Mouse (Mus musculus): Measurements from ENCODE around the gene Rbms1. TPM values are rescaled to one million over a fixed set of nuclear protein-coding genes. Genes with fewer than 3 reads are reported as not detected.

The Rbms1 gene
- total RNA-seq, 2 experiments from 2014 or later = 18.9 to 23.6 TPM

DNA sequence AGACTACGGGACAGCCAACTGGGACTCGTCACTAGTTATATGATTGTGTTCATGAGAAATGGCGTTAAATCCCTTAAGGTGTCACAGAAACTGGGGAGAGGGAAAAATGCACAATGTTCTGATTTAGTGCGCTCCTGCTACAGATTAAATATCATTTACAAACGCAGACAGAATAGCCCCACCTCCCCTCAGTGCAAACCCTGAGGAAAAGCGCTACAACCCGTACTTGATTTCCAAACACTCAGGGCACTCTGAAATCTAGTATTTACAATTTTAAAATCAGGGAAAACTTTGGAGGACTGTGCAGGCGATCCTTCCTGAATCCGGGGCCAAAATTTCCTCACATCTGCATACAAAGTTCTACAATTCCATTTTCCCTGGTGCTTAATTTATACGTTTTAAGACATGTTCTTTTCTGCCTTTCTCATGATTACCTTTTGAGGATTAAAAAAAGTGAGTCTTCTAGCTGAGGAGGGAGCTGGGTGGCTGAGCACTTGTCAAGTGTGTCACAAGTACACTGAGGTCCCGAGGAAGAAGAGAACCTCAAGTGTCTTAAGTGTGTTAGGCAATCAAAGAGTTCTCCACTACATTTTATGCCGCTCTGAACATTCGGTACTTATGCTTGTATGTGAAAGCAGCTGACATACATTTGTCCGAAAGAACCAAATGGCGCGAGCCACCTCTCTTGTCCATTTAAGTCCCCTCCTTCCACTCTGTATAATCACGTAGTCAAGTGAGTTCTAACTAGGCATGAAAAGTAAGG is 164.0 kb downstream of the Rbms1 start:
- intact Hi-C loops (cut with DNase I) = no loop called here
- DNase-seq (ENCODE audit: low spot score in 2 of 2) = no peak

DNA sequence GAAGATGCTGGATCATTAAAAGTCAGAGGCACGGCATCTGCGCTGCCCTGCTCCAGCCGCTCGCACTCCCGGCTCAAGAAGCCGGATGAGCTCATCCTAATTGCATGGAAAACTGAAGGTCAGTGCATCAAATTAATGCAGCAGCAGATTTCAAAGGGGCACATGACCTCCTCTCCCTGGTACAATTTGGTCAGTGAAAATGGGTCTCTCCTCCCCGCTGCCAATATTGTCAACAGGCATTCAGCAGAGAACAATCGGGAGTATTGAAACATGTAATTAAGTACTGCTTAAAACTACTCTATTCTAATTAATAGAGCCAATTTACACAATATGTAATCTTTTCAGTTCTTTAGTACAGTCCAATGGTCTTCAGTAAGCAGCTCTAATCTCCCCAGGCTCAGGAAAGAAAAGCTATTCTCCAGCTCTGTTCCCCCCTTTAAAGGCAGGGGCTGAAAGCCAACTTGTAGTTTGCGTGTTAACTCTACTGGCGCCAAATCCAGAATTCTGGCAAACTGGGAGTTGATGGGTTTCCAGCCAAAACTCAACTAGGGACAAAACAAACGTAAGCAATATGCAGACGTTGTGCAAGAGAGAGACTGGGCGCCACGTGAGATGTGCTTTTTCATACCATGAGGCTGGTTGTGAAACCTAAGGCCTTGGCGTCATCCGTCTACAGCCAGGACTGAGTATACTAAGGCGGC is 165.9 kb downstream of the Rbms1 start:
- intact Hi-C loops (cut with DNase I) = no loop called here
- no peak for DNase-seq (ENCODE audit: low spot score in 2 of 2)

- no peak for DNase-seq (ENCODE audit: low spot score in 2 of 2)
- intact Hi-C loops (cut with DNase I) = no loop called here
These were observed 166.4 kb downstream of the Rbms1 start for GRCm38 (mm10) chr2:60796616-60796968.

DNA sequence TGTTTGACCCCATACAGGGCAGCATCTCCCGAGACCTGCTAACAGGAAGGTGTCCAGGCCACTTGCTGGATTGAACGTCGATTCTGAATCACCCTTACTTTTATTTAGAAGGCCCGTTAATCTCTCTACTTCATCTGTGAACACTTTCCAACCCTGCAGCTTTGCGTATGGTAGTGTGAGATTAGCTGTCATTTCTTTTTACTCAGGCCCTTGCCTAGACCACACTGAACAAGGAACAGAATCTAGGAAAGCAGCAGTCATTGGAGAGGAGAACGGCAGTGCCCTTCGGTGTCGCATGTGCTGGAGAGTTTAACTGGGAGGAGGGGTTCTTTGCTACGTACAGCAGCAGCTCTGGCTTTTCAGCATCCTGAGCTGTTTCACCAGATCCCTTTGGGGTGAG is 167.1 kb downstream of the Rbms1 start:
- intact Hi-C loops (cut with DNase I) = no loop called here
- no peak for DNase-seq (ENCODE audit: low spot score in 2 of 2)

GRCm38 (mm10) chr2:60792506-60792905 is 170.5 kb downstream of the Rbms1 start:
- no peak for DNase-seq (ENCODE audit: low spot score in 2 of 2)
- intact Hi-C loops (cut with DNase I) = no loop called here

GRCm38 (mm10) chr2:60789126-60789525 is 173.9 kb downstream of the Rbms1 start:
- intact Hi-C loops (cut with DNase I) = no loop called here
- DNase-seq (ENCODE audit: low spot score in 2 of 2) = no peak

- DNase-seq (ENCODE audit: low spot score in 2 of 2) = no peak
- intact Hi-C loops (cut with DNase I) = no loop called here
These were observed 174.7 kb downstream of the Rbms1 start for GRCm38 (mm10) chr2:60788173-60788908.

GRCm38 (mm10) chr2:60787088-60787487 is 175.9 kb downstream of the Rbms1 start:
- DNase-seq (ENCODE audit: low spot score in 2 of 2) = no peak
- intact Hi-C loops (cut with DNase I) = no loop called here

DNA sequence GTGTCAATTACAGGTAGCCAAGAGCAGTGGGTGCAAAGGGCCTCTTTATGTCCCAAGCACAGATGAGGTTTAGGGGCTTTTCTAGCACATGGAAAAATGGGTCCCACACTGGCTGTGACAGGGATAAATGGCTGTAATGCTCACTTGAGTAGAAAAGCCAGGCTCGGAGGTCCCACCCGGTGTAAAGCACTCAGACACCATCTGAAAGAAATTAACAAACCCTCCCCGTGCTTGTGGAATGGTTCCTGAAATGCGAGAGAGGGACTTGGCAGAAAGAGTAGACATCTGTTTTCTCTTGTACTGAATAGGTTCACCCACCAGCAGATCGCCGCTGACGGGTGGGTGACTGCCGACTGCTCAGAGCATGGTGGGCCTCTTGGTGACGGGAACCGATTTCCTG is 176.7 kb downstream of the Rbms1 start:
- intact Hi-C loops (cut with DNase I) = no loop called here
- peak in 1 of 2 experiments; percentile 70 for DNase-seq (ENCODE audit: low spot score in 2 of 2)

- intact Hi-C loops (cut with DNase I) = no loop called here
- no peak for DNase-seq (ENCODE audit: low spot score in 2 of 2)
These were observed 188.5 kb downstream of the Rbms1 start for GRCm38 (mm10) chr2:60774501-60774900.

DNA sequence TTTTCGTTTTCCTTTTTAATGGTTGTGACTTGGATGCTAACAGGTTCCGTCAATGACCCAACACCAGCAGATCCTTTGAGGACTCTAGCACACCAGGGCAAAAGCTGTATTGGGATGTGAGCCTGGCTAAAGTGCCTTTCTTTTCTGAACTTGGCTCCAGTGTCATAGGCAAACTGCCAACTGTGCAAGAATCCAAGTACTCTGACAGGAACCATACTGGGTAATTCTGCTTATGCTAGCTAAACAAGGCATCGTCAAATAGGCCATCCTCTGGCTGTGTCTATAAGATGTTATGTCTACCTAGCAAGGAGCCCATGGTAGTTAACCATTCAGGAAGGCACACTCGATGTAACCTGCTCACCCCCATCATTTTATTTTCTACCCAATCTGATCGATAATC is 189.4 kb downstream of the Rbms1 start:
- intact Hi-C loops (cut with DNase I) = no loop called here

DNA sequence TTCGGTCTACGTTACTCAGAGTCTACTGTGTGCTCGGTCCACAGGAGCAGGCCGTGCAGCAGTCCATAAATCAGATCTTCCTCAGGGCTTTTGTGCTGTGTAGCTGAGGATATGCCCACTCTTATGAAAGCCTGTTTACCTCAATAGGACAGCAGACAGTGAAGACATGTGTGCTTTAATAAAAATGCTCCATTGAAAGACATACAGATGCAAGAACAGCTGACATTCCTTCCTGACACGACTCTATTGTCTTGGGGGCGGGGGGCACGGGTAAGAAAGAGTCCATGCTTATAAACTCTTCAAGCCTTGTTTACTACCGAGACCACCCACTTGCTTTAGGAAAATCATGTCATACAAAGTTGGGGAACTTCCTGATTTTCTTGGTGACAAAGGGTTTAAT is 196.6 kb downstream of the Rbms1 start:
- intact Hi-C loops (cut with DNase I) = no loop called here
- no peak for DNase-seq (ENCODE audit: low spot score in 2 of 2)

More for the DNA sequence above, 189.4 kb downstream of the Rbms1 start:
- DNase-seq (ENCODE audit: low spot score in 2 of 2) = no peak

GRCm38 (mm10) chr2:60756218-60756617 is 206.8 kb downstream of the Rbms1 start:
- no peak for DNase-seq (ENCODE audit: low spot score in 2 of 2)
- intact Hi-C loops (cut with DNase I) = no loop called here

DNA sequence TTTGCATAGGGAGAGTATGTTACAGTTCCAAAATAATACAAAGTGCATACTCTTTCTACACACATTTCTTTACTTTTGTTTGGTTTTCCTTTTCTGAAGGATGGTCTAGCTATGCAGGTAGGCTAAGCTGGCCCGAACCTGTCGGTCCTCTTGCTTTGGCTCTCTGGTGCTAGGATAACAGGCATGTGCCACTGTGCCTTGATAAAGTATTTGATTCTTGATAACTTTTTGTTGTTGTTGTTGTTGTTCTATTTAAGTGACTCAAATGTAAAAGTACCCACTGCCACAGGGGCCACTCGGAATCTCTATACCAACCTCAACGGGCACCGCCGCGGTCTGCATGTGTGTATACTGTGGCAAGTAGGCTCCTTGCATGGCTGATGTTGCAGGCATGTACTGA is 207.9 kb downstream of the Rbms1 start:
- intact Hi-C loops (cut with DNase I) = no loop called here
- no peak for DNase-seq (ENCODE audit: low spot score in 2 of 2)

DNA sequence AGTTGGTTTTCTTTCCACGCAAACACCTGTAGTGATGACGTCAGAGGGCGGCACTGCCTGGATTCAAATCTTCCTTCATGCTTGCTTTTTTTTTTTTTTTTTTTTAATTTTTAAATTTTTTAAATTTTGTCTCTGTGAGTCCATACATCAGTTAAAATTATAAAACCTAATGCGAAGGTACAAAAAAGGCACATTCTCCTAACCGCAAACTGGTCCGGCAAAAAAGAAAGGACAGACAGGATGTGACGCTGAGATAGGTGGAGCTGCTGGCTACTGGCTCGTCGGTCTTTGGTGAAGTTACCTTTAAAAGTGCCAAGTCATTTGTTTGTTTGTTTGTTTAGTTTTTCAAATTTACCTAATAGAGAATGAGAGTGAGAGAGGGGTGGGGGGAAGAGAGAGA is 211.7 kb downstream of the Rbms1 start:
- intact Hi-C loops (cut with DNase I) = no loop called here

GRCm38 (mm10) chr2:60750591-60750990 is 212.4 kb downstream of the Rbms1 start:
- intact Hi-C loops (cut with DNase I) = no loop called here
- no peak for DNase-seq (ENCODE audit: low spot score in 2 of 2)

More for the DNA sequence above, 211.7 kb downstream of the Rbms1 start:
- DNase-seq (ENCODE audit: low spot score in 2 of 2) = no peak

DNA sequence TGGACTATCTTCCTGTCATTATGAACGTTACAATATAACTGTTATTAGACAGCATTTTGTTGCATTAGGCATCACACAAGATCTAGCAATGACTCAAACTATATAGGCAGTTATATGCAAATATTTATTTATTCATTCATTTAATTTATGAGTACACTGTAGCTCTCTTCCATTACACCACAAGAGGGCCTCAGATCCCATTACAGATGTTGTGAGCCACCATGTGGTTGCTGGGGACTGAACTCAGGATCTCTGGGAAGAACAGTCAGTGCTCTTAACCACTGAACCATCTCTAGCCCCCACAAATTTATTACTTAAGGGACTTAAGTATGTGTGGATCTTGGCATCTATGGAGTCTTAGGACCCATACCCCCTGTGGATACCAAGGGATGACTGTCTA is 214.4 kb downstream of the Rbms1 start:
- no peak for DNase-seq (ENCODE audit: low spot score in 2 of 2)
- intact Hi-C loops (cut with DNase I) = no loop called here

- intact Hi-C loops (cut with DNase I) = no loop called here
- no peak for DNase-seq (ENCODE audit: low spot score in 2 of 2)
These were observed 215.4 kb downstream of the Rbms1 start for GRCm38 (mm10) chr2:60747590-60747989.

DNA sequence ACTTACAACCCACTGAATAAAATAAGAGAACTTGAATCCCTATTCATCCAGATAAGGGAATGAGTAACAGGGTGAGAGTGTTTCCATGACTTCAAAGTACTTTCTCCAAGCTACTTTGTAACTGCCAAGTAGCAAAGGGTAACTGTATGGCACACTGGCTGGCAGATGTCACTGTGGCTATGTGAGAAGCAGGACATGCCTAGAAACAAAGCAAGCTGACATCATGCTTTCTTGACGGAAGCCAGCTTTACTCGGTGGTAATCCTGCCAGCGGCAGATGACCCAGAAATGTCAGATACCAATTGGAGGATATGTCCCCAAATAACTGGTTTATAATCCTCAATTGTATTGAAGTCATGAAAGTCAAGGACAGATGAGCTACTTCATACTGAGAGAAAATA is 218.3 kb downstream of the Rbms1 start:
- intact Hi-C loops (cut with DNase I) = no loop called here
- DNase-seq (ENCODE audit: low spot score in 2 of 2) = no peak

- intact Hi-C loops (cut with DNase I) = no loop called here
- no peak for DNase-seq (ENCODE audit: low spot score in 2 of 2)
These were observed 223.4 kb downstream of the Rbms1 start for GRCm38 (mm10) chr2:60739389-60740137.
